Mouse (Mus musculus): Measurements from ENCODE around the gene Stab2. TPM values are rescaled to one million over a fixed set of nuclear protein-coding genes. Genes with fewer than 3 reads are reported as not detected.

The Stab2 gene
- polyA plus RNA-seq, 2 experiments: 10.8 to 17.9 TPM

GRCm38 (mm10) chr10:86890166-86890930 lies 117.5 kb downstream of the Stab2 start:
- no peak overlapping the region for H3K4me2 ChIP-seq (ENCODE audit: low read depth)
- H3K4me1 ChIP-seq (replicated peaks; ENCODE audit: control insufficient read depth in 2 of 2, insufficient read depth in 2 of 2, low read length in 1 of 2): 0 out of 4 replicates have a peak, but pooled peaks cover 0 to 2% of the 10 kb centered on the region in 2 experiments
- no peak overlapping the region for H3K4me3 ChIP-seq (ENCODE audit: insufficient read depth in 1 of 2, low read depth in 2 of 2, low read length in 2 of 2)
- H3K9me3 ChIP-seq (ENCODE audit: control insufficient read depth, low read length): no peaks in the 10 kb centered on the region
- no peaks in the 10 kb centered on the region for H3K27me3 ChIP-seq (ENCODE audit: control insufficient read depth, insufficient read depth, low read length)
- H3K36me3 ChIP-seq (replicated peaks; ENCODE audit: control insufficient read depth, insufficient read depth, low read depth): no peaks in the 10 kb centered on the region
- no peak for DNase-seq (ENCODE audit: low read depth in 3 of 3, low spot score in 3 of 3)
- TF ChIP-seq CTCF (IDR thresholded peaks at IDR 0.05; ENCODE audit: low read depth) (no peak), EP300 (IDR thresholded peaks at IDR 0.05; ENCODE audit: low read depth) (no peak)
- no peak overlapping the region for H3K9ac ChIP-seq (replicated peaks)
- 75% methylated on average over 14 of the region's 14 CpGs for WGBS (ENCODE audit: insufficient replicate concordance)
- H3K27ac ChIP-seq: no peak overlapping the region
- no peak for ATAC-seq (ENCODE audit: insufficient read depth)

DNA sequence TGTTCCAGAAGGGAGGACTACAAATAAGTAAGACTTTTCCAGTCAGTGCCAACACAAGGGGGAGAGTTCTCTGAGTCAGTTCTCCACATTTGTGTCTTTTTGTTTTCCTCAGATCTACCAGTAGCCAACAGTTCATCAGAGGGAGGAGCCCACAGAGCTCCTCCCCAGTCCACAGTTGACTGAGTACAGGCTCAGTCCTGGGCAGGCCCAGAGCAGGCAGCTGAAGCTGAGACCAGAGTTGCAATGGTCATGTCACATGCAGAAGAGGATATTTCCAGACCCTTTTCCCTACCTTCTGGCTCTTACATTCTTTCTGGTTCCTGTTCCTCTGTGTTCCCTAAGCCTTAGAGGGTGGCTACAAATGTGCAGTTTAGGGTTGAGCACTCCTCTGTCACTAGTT lies 118.4 kb downstream of the Stab2 start:
- Histone ChIP-seq H3K4me3 (ENCODE audit: insufficient read depth in 1 of 2, low read depth in 2 of 2, low read length in 2 of 2) (no peak overlapping the region), H3K36me3 (replicated peaks; ENCODE audit: control insufficient read depth, insufficient read depth, low read depth) (no peaks in the 10 kb centered on the region), H3K9me3 (ENCODE audit: control insufficient read depth, low read length) (no peaks in the 10 kb centered on the region), H3K27ac (no peak overlapping the region), H3K9ac (replicated peaks) (no peak overlapping the region), H3K4me1 (replicated peaks; ENCODE audit: control insufficient read depth in 2 of 2, insufficient read depth in 2 of 2, low read length in 1 of 2) (0 out of 4 replicates have a peak, but pooled peaks cover 0 to 2% of the 10 kb centered on the region in 2 experiments), H3K27me3 (ENCODE audit: control insufficient read depth, insufficient read depth, low read length) (no peaks in the 10 kb centered on the region), H3K4me2 (ENCODE audit: low read depth) (no peak overlapping the region)
- DNase-seq (ENCODE audit: low read depth in 3 of 3, low spot score in 3 of 3) (no peak), ATAC-seq (ENCODE audit: insufficient read depth) (no peak)
- no peak for TF ChIP-seq EP300 (IDR thresholded peaks at IDR 0.05; ENCODE audit: low read depth)
- no peak for TF ChIP-seq CTCF (IDR thresholded peaks at IDR 0.05; ENCODE audit: low read depth)

DNA sequence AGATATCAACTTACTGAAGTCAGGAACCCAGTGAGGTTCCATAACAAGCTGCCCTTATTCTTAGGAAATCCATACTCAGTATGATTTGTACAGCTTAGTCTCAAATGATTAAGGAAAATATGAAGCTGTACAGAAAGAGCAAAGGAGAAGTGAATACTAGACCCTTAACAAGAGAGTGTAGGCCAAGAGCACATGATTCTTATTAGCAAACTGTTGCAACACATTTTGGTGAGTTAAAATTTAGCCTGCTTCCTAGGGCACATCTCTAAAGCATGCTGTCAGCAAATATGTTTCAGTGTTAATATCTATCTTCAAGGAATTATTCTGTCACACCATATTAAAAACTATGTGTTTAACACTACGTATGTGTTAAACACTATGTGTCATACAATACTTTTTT lies 121.4 kb downstream of the Stab2 start:
- H3K27ac ChIP-seq: no peak overlapping the region
- H3K36me3 ChIP-seq (replicated peaks; ENCODE audit: control insufficient read depth, insufficient read depth, low read depth): no peaks in the 10 kb centered on the region
- H3K9ac ChIP-seq (replicated peaks): no peak overlapping the region
- TF ChIP-seq CTCF (IDR thresholded peaks at IDR 0.05; ENCODE audit: low read depth) (no peak), EP300 (IDR thresholded peaks at IDR 0.05; ENCODE audit: low read depth) (no peak)
- DNase-seq (ENCODE audit: low read depth in 3 of 3, low spot score in 3 of 3) (peak in 1 of 3 experiments; percentile 7), ATAC-seq (ENCODE audit: insufficient read depth) (no peak)
- no peaks in the 10 kb centered on the region for H3K9me3 ChIP-seq (ENCODE audit: control insufficient read depth, low read length)
- H3K4me3 ChIP-seq (ENCODE audit: insufficient read depth in 1 of 2, low read depth in 2 of 2, low read length in 2 of 2): no peak overlapping the region
- no peaks in the 10 kb centered on the region for H3K27me3 ChIP-seq (ENCODE audit: control insufficient read depth, insufficient read depth, low read length)
- 0 out of 4 replicates have a peak, but pooled peaks cover 0 to 2% of the 10 kb centered on the region in 2 experiments for H3K4me1 ChIP-seq (replicated peaks; ENCODE audit: control insufficient read depth in 2 of 2, insufficient read depth in 2 of 2, low read length in 1 of 2)
- WGBS (ENCODE audit: insufficient replicate concordance): 67% methylated on average over 1 of the region's 1 CpGs
- H3K4me2 ChIP-seq (ENCODE audit: low read depth): no peak overlapping the region

DNA sequence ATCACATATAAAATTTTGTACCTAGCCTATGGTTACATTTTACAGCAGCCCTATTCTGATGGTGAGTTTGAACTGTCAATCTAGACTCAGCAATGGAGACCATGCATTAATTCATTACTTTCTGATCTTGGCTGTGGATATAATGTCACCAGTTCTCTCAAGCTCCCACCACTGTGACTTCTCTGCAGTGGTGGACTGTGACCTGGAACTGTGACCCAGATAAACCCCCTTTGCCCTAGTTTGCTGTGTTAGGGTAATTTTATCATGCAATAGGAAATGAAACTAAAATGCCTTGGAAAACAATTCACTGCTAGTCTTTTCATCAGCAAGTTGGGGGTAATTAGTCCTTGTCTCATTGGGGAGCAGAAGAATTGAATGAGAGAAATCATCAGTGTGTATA lies 126.4 kb downstream of the Stab2 start:
- H3K27ac ChIP-seq: no peak overlapping the region
- no peaks in the 10 kb centered on the region for H3K36me3 ChIP-seq (replicated peaks; ENCODE audit: control insufficient read depth, insufficient read depth, low read depth)
- H3K4me3 ChIP-seq (ENCODE audit: insufficient read depth in 1 of 2, low read depth in 2 of 2, low read length in 2 of 2): no peak overlapping the region
- no peaks in the 10 kb centered on the region for H3K4me1 ChIP-seq (replicated peaks; ENCODE audit: control insufficient read depth in 2 of 2, insufficient read depth in 2 of 2, low read length in 1 of 2)
- no peak overlapping the region for H3K9ac ChIP-seq (replicated peaks)
- ATAC-seq (ENCODE audit: insufficient read depth): no peak
- H3K27me3 ChIP-seq (ENCODE audit: control insufficient read depth, insufficient read depth, low read length): no peaks in the 10 kb centered on the region
- no peaks in the 10 kb centered on the region for H3K9me3 ChIP-seq (ENCODE audit: control insufficient read depth, low read length)
- H3K4me2 ChIP-seq (ENCODE audit: low read depth): no peak overlapping the region
- no peak for DNase-seq (ENCODE audit: low read depth in 3 of 3, low spot score in 3 of 3)
- TF ChIP-seq EP300 (IDR thresholded peaks at IDR 0.05; ENCODE audit: low read depth): no peak
- TF ChIP-seq CTCF (IDR thresholded peaks at IDR 0.05; ENCODE audit: low read depth): no peak

DNA sequence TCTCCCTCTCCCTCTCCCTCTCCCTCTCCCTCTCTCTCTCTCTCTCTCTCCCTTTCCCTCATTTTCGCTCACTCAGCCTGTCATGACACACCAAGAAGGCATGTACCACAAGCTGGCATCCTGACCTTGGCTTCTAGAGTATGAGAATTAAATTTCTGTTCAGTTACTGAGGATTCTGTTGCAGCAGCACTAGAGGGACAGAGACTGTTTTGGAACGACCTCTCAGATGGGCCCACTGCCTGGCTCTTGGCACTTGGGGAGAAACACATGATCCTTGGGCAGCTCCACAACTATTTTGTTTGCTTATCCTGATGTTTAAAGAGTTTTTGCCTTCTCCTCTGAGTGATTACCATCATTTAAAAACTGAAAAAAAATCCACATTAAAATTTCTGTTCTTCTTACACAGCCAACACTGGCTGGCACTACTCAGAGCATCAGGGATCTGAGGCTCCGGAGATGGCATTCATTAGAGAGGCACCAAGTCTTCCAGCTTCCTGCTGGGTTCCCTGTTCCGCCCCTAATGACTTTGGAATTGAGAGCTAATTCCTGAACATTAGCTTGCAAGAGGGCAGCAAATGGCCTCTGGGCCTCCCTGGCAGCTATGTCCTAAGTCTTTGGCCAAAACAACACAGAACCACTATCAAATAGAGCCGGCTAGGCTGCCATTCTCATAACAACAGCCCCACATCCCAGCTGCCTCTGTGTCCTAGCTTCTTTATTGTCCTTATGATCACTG lies 127.6 kb downstream of the Stab2 start:
- 51% methylated on average over 5 of the region's 5 CpGs for WGBS (ENCODE audit: insufficient replicate concordance)
- no peak for TF ChIP-seq EP300 (IDR thresholded peaks at IDR 0.05; ENCODE audit: low read depth)
- no peak for TF ChIP-seq CTCF (IDR thresholded peaks at IDR 0.05; ENCODE audit: low read depth)
- DNase-seq (ENCODE audit: low read depth in 3 of 3, low spot score in 3 of 3) (no peak), ATAC-seq (ENCODE audit: insufficient read depth) (no peak)
- Histone ChIP-seq H3K4me1 (replicated peaks; ENCODE audit: control insufficient read depth in 2 of 2, insufficient read depth in 2 of 2, low read length in 1 of 2) (no peaks in the 10 kb centered on the region), H3K9ac (replicated peaks) (no peak overlapping the region), H3K36me3 (replicated peaks; ENCODE audit: control insufficient read depth, insufficient read depth, low read depth) (no peaks in the 10 kb centered on the region), H3K4me3 (ENCODE audit: insufficient read depth in 1 of 2, low read depth in 2 of 2, low read length in 2 of 2) (no peak overlapping the region), H3K27ac (no peak overlapping the region), H3K4me2 (ENCODE audit: low read depth) (no peak overlapping the region), H3K9me3 (ENCODE audit: control insufficient read depth, low read length) (no peaks in the 10 kb centered on the region), H3K27me3 (ENCODE audit: control insufficient read depth, insufficient read depth, low read length) (no peaks in the 10 kb centered on the region)
